Mouse (Mus musculus): ENCODE results near the gene Tsn. TPM values are rescaled to one million over a fixed set of nuclear protein-coding genes. Genes with fewer than 3 reads are reported as not detected.

Gene Tsn
- total RNA-seq, 1 experiment from 2014 or later, result 45.4 TPM

Other genes with a start within 250 kb of the Tsn start
- not detected in 2 replicates for gene Gm29106, start 135.2 kb downstream of the Tsn start, total RNA-seq (2017)
- 26.3 and 30.1 TPM in 2 replicates for gene Nifk, start 10.1 kb upstream of the Tsn start, total RNA-seq (2017)
- gene Clasp1, start 77.3 kb upstream of the Tsn start, total RNA-seq (2017), result 80.9 and 83.0 TPM in 2 replicates

Measured in neutrophil, adult 5-6 weeks (primary cell).